8 mouse cellular contexts compared by ENCODE assay signal in genomic region chr2:6378590-6379205, GRCm38 (mm10). TPM values are rescaled to one million over a fixed set of nuclear protein-coding genes. Genes with fewer than 3 reads are reported as not detected.
DNase-seq lines count a peak whose midpoint lies in the region; ATAC-seq and TF ChIP-seq lines count a peak whose summit lies in the region.

No protein-coding gene starts in this region.

- H3K27me3 ChIP-seq in intestine, embryonic 14.5 days (replicated peaks; ENCODE audit: control insufficient read depth, insufficient read depth, low read length): no peaks in the 10 kb centered on the region

- intact Hi-C loops in gastrocnemius, postnatal 14 days (cut with DNase I; ENCODE audit: low total_unique reads): no loop called here
- intact Hi-C loops in gastrocnemius, adult 2 months (cut with DNase I): no loop called here

- 57% methylated on average over 8 of the region's 8 CpGs for WGBS in intestine, embryonic 14.5 days

- H3K4me2 ChIP-seq in intestine, embryonic 14.5 days (ENCODE audit: low read length): no peak overlapping the region

- ATAC-seq in CD4-positive, CD25-positive, alpha-beta regulatory T cell, adult 4 months: peak; percentile 8
- peak; percentile 74; the same call in 1 of the 2 replicates for ATAC-seq in intestine, embryonic 14.5 days (replicated peaks; ENCODE audit: low FRiP score, low TSS enrichment, low read depth)
- ATAC-seq in megakaryocyte progenitor cell, adult 5-6 weeks (replicated peaks; ENCODE audit: poor library complexity): peak; percentile 89

- H3K9ac ChIP-seq in intestine, embryonic 14.5 days (ENCODE audit: low read length): no peak overlapping the region

- TF ChIP-seq CTCF in gastrocnemius, adult 2 months (IDR thresholded peaks at IDR 0.05): no peak

- H3K4me3 ChIP-seq in intestine, embryonic 14.5 days (ENCODE audit: low read depth, low read length): no peak overlapping the region
- H3K4me3 ChIP-seq in gastrocnemius, adult 2 months: no peak overlapping the region

- DNase-seq in adrenal gland, postnatal 36 days: peak; percentile 25 to 28
- DNase-seq in adrenal gland, adult 18-20 months (ENCODE audit: low spot score in 2 of 2): no peak
- no peak for DNase-seq in intestine, embryonic 14.5 days (ENCODE audit: low spot score)
- no peak for DNase-seq in thymus, adult 18-20 months
- no peak for DNase-seq in gastrocnemius, postnatal 14 days
- DNase-seq in gastrocnemius, adult 2 months: no peak

- H3K36me3 ChIP-seq in intestine, embryonic 14.5 days (ENCODE audit: control insufficient read depth, insufficient read depth, low read length): no peaks in the 10 kb centered on the region

- H3K27ac ChIP-seq in intestine, embryonic 14.5 days (ENCODE audit: low read depth): peak overlapping the region; percentile 33
- H3K27ac ChIP-seq in gastrocnemius, adult 2 months: no peak overlapping the region

- H3K9me3 ChIP-seq in intestine, embryonic 14.5 days (ENCODE audit: control insufficient read depth, low read length): no peaks in the 10 kb centered on the region

- peaks cover 26% of the 10 kb centered on the region for H3K4me1 ChIP-seq in intestine, embryonic 14.5 days (replicated peaks; ENCODE audit: control insufficient read depth, insufficient read depth, low read length)

RNA-seq across cellular contexts. Expression of gene Usp6nl, which starts 56.2 kb away (rescaled TPM):
- 10 to 100 TPM; 31.6 to 33.6 TPM for total RNA-seq in adrenal gland, postnatal 36 days (2021)
- 10 to 100 TPM; 20.0 to 41.5 TPM for total RNA-seq in adrenal gland, adult 18-20 months (2021)
- polyA plus RNA-seq in CD4-positive, CD25-positive, alpha-beta regulatory T cell, adult 4 months (2017; shearing (Covaris generic)): 10 to 100 TPM in 1 of 2 experiments, 1 to 10 TPM in 1; 7.7 to 10.2 TPM
- 14.1 and 14.4 TPM in 2 replicates for polyA plus RNA-seq in intestine, embryonic 14.5 days (2014; fragmentation: Nextera tagmentation; extraction: Ambion mirVana)
- total RNA-seq in megakaryocyte progenitor cell, adult 5-6 weeks (2015): 13.3 and 19.2 TPM in 2 replicates
- total RNA-seq in megakaryocyte progenitor cell, adult 5-6 weeks (2017): 7.0 and 8.8 TPM in 2 replicates
- 1 to 10 TPM; 5.7 to 7.6 TPM for total RNA-seq in gastrocnemius, postnatal 14 days (2021)
- 1 to 10 TPM; 2.6 to 4.0 TPM for total RNA-seq in gastrocnemius, adult 2 months (2021)

Comparison
In these comparisons a context has a peak if more than half of its experiments do, and no peak if none do; other contexts are left out.
1. DNase-seq: peak in adrenal gland, postnatal 36 days (2 of 2); none in adrenal gland, adult 18-20 months (0 of 2), intestine, embryonic 14.5 days (single experiment), thymus, adult 18-20 months (0 of 2), gastrocnemius, postnatal 14 days (single experiment) and gastrocnemius, adult 2 months (single experiment).
2. ATAC-seq: peak in every context shown above with its lines; median percentile 89 in megakaryocyte progenitor cell, adult 5-6 weeks; 74 in intestine, embryonic 14.5 days; 8 in CD4-positive, CD25-positive, alpha-beta regulatory T cell, adult 4 months.